Mouse (Mus musculus) kidney, postnatal 10 days (tissue): ENCODE results near the gene Mamdc2.
"Not testable (repeated sequence)": the region's sequence is repeated elsewhere in the genome, so short reads cannot be mapped to it uniquely, and the experiment has no call there.

ENCODE experiments used
- DNase-seq: peaks from one replicate; pipeline ENCODE4 v3.0.0; 2021; ENCODE audit warnings: mixed read lengths

The Mamdc2 gene

DNA sequence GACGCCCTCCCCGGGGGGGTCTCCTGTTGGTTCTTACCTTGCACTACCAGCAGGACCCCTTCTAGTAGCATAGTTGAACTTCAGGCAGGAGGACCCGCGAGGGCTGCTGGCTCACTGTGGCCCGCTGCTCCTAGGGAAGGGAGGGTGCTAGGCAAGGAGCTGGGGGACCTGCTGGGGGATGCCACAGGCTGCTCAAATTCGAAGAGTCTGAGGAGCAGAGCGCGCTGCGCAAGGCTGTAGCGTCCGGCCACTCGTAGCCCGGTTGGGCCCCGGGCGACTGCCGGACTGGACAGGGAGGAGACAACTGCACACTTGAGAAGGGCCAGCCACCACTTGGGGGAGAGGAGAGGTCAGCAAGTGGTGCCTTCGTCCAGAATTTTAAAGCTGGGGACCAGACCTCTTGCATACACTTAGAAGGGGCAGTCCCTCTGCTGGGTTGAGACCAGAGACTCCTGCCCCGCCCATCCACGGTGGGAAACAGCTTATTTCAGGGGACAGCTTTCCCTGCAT is at the start of gene Mamdc2:
Gene Mamdc2, minus strand, starts transcription at position 455 of the 510 bp plus-strand sequence.
- DNase-seq, result peak; percentile 40

DNA sequence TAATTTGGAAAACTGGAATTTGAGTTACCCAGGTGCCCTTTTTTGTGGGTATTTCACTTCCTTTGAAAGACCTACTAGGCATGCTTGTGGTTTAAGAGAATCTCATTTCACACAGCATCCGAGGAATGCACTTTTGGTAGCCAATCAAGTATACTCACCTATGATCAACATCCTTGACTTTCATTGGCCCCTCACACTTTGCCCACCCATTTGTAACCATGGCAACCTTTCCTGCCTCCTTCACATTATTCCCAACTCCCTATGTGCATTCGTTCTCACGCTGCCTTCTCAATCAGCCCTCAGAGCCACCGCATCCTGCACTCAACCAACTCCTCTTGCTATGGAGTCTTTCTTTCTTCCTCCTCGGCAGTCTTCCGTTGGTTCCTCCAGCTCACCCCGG is 49.8 kb upstream of the Mamdc2 start:
- no peak for DNase-seq

DNA sequence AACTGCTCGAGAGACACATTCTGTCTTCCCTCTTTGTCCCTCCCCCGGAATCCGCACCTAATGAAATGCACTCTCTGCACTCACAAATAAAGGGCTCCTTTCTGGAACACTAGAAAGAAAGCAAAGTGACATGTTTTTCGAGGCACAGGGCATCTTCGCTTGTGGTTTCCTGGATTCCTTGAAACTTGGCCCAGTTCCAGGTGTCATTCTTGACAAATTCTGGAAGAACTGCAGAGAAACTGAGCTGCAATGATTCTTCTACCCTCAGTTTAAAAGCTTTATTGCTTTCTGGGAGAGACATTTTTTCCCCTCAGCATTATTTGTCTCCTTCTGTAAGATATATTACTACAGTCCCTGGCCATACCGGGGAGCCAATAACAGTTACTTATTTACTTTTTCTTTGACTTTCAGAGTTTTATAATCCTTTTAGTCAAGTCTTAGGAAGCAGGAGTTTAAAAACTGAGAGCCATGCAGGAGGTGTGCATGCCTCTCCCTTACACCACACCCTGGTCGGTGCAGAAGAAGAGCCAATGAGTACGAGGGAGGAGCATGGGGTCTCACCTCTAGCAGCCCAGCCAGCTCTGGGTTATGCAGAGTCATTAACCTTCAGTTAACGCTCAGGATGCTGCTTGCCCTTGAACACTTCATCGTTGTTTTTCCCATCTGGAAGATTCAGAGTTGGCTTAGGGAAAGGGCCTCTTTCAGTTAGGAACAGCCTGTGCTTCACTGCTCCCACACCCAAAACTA is 49.1 kb upstream of the Mamdc2 start:
- DNase-seq, result peak; percentile 23

DNA sequence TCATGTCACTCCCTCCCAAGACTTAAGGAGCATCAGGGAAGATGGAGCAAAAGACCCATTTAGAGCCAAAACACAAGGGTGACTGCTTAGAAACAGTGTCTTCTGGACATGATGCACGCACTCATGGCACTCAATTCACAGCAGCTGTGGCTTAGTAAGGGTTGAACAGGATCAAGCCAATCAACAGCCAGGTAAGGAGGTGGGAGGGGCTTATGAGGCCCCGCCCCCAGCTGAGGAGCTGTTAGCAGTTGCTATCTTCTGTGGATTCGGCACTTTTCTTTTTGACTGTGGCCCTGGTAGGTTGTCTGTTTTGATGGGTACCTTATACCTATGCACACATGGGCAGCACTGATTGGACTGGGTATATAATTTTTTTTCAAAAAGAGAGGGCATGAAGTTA is 48.3 kb upstream of the Mamdc2 start:
- DNase-seq, result no peak

DNA sequence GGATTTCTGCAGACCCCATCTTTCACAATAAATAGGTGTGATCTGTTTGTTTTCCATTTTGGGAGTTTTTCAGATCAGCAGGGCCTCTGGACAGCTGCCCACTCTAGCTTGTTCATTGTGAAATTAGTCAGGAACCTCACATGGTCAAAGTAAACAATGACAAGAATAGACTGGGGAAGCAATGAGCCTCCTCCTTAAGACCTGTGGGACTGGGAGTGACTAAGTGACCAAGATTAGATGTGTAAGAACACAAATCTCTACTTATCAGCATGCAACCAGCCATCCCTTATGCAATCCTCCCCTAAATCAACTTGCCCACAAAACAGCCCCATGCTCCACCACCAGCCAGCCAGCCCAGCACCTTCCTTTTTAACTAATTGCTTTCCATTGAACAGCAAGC is 44.4 kb upstream of the Mamdc2 start:
- DNase-seq, result no peak

DNA sequence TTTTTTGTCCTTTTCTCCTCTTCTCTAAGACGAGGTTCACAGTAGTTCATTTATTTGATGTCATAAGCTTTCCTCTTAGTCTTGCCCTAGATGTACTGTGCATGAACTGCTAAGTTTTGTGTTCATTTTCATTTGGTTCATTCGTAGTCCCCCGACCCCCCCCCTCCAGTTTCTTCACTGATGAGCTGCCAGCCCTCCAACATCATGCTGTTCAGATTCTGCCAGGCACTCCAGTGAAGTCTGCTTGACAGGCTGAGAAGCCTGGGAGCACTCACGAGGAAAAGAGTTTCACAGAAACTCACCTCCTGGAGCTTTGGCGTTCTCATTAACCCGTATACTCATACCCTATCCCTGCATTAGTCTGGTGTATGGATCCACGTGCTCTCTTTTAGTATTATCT is 42.5 kb upstream of the Mamdc2 start:
- not testable (repeated sequence) for DNase-seq

DNA sequence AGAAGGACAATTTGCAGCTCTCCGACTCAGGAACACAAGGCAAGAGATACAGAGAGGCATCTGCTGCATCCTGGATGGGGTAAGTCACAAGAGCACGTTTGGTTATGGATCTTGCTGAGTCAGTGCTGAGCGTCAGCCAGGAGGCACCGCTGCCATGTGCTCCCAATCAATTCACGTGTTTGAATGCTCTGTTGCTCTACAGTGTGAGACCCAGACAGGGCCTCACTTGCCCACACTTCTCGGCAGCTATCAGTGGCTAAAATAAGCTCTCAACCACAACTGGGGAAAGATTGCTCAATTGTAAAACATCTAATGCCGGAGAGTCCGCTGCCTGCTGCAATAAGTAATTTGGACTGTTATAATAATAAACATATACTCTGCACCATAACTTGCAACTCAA is 41.5 kb upstream of the Mamdc2 start:
- DNase-seq, result no peak

DNA sequence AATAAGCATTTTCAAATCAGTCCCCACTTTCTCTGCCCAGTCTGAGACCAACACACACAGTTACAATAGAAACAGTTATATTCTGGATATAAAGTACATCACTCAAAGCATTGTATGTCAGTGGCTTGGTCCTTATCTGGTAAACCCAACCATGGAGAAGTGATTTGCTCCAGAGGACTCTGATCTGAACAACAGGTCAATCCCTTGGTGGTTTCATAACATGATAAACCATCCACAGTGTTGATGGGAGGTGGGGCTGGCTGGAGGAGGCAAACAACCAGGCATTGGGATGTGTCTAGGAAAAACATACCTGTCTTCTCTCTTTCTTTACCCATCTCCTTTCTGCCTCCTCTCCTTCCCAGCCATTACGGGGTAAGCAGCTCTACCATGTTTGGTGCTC is 39.2 kb upstream of the Mamdc2 start:
- no peak for DNase-seq

DNA sequence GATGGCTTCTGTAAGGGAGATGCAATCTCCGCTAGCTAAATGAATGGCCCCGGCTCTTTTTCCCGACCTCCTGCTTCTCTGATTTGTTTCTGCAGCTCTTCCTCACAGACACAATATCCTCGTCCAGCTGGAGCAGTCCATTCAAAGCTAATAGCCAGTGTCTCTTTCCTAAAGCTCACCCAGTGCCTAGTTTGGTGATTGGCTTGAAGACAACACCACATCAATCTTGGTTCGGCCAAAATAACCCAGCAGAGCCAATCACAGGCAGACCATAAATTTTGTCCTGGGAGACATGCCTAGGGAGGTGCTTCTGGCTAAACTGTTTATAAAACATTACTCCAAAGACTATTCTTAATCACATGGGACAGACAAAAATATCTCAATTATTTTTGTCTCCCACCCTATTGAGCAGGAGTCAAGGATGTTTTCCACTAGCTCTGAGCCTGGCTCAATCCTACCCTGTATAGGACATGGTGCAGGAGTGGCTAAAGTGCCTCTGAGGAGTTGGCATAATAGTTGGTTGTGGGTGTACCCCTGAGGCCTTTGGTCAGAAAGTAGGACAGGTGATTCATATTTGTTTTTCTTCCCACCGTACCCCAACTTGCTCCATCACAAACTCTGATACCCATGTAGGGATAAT is 38.5 kb upstream of the Mamdc2 start:
- DNase-seq, result no peak

DNA sequence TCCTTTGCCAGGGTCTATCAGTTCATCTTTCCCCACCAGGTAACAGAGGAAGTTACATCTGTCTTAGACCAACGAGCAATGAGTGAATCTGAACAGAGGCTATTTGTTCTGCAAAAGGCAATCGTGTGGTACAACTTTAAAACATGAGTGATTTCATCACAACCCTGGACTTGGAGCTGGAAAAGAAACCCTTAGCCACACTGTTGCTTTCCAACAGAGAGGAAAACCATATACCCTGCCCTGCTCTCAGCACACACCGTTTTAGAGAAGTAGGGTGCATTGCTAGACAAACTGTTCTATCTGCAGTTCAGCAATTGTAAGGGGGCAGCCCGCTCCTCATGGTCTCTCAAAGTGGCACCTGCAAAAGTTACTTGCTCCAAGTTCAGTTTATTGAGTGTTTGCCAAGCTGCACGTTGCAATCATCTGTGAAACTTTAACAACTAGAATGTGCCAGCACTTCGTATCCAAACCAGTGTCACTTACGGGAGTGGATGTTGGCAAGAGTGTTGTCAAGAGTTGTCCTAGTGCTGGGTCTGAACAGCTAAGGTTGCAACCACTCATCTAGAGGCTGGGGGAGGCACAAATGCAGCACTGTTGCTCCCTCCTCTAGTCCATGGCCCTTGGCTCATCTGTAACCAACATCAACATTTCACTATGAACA is 37.8 kb upstream of the Mamdc2 start:
- DNase-seq, result no peak

DNA sequence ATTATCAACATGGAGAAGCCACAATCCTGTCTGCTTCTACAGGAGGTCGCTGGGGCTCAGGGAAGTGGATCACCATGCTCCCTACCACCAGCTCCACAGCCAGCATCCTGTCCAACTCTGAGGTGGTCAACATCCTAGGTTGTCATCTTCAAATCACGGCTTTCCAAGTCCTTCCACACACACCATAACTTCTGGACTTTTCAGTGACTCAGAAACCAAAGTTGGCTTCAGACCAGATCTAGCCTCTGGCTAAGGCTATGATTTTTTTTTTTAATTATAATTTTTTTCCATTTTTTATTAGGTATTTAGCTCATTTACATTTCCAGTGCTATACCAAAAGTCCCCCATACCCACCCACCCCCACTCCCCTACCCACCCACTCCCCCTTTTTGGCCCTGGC is 34.3 kb upstream of the Mamdc2 start:
- DNase-seq, result not testable (repeated sequence)

DNA sequence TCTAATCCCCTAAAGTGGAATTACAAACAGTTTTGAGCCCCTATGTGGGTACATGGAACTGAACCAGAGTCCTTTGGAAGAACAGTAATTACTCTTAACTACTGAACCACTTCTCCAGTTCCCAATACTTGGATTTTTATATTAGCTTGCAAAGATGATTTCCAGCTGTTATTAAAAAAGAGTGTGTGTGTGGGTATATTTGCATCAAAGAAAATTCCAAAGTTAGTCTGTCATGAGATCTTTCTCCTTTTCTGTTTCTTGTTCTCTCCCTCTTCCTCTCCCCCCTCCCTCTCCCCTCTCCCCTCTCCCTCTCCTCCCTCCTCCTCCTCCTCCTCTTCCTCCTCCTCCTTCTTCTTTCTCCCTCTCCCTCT is 31.3 kb upstream of the Mamdc2 start:
- DNase-seq, result no peak

DNA sequence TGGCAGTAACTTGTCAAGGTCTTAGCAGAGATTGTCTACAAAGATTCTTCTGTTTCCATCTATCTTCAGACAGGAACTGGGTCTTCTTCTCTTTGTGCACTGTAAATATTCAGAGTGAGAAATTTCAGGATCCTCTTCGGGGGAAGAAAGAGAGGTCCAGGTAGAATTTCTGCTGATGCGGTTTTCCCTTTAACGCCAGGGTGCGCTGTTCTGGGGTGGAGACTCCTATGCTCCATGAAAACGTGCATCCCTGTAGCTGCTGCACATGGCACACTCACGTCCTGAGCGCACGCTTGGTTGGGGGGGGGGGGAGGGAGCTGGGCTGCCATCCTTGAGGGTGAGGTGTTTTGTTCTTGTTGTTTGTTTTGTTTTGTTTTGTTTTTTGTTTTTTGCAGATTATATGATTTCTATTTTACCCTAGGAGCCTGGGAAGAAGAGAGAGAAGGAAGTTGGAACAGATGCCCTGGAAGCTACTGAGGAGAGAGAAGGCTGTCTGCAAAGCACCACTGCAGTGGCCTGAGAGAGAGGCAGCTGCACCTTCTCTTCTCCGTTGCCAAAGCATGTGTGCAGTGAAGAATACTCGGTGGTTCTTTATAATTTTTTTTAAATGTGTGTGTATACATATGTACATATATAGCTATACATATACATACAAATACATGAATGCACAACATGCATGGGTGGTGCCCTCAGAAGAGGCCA is 30.8 kb upstream of the Mamdc2 start:
- DNase-seq, result peak; percentile 61

DNA sequence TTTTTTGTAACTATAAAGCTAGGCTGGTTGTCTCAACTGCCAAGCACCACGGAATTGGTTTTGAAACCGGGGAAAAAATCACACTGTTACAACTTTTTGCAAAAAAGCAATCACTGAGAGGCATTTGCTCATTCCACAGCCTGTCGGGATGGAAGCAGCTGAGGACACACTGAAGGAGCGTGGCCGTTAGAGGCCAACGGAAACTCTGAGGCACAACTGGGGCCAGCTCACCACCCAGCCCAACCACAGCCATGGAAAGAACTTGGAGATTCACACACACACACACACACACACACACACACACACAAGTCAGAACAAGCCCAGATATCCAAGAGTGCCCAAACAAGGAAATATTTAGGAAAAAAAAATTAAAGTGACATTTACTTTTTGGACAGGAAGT is 29.6 kb upstream of the Mamdc2 start:
- peak; percentile 12 for DNase-seq

DNA sequence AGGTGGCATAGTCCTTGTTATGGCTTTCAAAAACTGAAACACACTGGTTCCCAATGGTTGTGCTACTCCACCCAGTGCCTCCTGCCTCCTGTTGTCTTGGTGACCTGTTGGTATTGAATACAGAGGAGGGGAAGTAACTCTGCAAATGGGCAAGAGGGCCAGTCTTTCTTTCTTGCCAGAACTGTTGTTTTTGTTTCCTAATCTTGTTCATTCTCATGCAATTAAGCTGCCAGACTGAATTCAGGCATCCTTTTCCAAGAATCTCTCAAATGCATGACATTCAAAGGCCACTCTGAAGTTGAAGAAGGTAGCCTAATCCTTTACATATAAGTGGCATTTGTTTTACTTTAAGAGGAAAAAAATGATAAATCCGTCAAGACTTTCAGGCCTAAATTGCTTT is 19.6 kb upstream of the Mamdc2 start:
- no peak for DNase-seq

DNA sequence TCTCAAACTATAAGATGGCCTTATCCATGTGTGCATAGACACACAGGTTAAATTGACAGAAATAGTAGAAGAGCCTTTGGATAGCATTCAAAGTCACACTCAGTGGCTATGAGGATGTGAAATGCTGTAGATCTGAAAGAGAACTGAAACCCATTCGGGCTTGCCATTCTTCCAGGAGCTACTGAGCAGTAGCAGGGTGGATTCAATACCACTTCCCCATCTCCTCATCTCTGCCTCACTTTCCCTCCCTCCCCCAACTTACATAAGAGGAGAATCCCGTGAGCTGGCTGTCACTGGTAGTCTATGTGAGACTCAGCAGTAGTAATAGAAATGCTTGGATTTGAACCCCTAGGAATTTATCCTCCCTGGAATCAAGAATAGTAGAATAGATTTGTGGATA is 18.8 kb upstream of the Mamdc2 start:
- no peak for DNase-seq

DNA sequence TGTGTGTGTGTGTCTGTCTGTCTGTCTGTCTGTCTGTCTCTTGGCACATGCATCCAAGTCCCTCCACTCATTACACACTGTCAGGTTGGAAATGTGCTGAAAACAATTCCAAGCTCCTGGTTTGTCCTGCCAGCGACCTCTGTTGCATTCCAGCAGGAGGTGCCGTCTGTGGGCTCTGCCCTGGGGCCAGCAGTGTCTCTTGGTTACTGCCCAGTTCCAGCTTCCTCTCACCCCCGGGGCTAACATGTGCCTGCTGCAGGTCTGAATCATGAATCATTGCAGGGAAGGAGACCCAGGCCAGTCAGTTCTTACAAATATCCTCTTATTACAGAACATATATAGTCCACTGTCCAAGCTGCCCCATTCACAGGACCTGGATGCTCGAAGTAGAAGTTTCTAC is 9.2 kb upstream of the Mamdc2 start:
- peak; percentile 7 for DNase-seq

DNA sequence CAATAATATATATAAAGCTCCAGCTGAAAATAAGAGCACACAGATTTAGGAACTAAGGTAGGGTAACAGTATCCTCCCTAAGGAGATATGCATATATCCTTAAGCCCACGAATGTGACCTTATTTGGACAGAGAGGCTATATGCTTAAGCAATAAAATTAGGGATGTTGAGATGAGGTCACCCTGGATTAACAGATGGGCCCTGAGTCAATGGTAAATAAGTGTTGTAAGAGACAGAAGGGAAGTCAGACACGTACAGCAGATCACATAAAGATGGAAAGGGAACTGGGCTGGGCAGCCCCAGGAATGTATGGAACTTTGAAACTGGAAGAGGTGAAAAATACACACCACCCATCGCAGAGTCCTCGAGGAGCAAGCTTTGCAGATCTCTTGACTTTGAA is 3.1 kb upstream of the Mamdc2 start:
- DNase-seq, result no peak

DNA sequence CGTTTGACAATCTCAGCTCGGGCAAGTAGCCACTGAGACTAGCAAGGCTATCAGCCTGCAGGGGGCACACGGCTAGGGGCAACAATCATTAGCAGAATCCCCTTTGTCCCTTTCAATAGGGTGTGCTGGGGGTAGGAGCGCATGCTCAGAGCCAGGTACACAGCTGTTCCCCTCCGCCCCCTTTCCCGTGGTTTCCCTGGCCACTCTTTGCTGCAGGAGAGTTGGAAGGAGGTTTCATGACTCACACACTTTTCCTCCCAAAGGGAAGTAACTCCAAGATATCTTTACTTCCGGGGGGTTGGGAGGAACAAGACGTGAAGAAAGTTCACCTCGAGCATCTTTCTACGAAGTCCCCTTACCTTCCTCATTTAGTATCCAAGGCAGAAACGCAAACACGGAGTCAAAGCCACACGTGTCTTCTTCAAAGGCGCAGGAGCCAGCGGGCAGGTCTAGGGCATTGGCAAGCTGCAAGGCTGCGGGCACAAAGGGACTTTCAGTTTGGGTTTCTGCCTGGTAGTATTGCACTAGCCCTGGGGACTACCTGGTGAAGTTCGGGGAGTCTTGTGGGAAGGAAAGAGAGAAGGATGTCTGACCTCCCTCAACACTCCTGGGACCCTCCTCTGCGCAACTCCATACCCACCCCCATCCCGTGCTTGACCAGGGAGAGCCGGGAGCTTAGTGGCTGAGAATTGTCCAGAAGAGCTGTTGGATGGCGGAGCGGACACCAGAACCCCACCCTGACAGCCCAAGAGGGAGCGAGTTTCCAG is 838 bp downstream of the Mamdc2 start:
- DNase-seq, result peak; percentile 15

DNA sequence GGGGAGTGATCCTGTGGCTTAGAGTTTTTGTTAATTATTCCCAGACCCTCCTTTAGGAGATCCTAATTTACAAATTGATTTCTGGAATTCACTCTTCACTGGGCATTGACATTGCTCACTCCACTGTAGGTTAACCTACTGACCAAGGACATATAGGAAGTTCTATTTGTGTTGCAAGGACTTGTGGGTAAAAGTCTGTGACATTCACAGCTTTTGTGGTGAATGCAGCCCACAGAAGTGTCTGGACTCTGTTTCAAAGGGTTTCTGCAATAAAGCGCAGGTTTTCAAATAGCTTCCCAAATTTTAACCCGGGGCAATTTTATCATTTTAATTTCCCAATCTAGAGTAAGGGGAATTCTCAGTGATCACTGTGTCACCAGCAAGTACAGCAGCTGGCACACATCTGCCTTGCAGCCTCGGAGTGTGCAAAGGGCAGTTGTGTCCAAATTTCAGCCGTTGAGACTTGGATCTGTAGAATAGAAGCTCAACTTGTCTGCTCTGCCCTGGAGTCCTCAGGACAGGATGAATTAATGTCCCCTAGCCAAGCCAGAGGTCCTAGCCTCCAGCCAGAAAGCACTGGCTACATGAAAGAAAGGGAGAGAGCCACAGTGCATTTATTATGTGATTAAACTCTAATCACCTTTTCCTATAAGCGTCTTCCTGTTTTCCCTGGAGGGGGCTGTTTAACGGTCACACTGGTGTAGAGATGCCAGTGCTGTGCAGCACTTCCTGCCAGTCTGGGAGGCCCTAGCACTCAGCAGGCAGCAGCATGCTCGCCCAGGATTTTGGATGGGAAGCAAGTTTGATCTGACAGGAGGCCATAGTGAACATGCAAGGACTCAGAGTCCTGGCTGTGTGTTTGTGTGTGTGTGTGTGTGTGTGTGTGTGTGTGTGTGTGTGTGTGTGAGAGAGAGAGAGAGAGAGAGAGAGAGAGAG is 3.1 kb downstream of the Mamdc2 start:
- DNase-seq, result peak; percentile 7

DNA sequence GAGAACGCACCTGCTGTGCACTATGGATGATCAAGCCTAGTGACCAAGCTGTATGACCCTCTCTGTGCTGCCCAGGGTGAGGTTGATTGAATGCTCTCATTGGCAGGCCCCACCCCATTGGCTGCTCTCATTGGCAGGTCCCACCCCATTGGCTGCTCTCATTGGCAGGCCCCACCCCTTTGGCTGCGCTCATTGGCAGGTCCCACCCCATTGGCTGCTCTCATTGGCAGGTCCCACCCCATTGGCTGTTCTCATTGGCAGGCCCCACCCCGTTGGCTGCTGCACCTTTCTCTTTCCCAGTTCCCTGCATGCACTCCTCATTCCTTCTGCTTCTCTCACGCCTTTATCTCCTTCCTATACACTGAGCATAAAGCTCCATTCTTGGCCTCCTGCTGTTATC is 12.5 kb downstream of the Mamdc2 start:
- no peak for DNase-seq

DNA sequence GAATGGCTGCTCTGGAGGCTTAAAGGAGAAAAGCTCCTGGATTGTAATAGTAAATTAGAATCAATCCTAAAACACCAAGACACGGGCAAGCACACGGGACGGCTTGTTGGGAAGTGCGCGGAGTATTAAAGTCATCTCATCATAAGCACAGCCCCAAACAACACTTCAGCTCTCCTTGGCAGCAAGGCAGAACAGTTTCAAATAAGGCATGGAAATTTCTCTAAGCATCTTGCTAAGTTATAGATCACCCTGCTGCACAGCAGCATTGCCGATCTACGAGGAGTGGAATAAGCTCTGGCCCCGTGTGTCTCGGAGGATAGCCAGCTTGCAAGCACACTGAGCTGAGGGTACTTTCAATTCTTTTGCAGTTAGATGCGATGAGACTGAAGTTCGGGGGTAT is 13.8 kb downstream of the Mamdc2 start:
- no peak for DNase-seq
